Mouse (Mus musculus): Measurements from ENCODE around the gene Sdhd. TPM values are rescaled to one million over a fixed set of nuclear protein-coding genes. Genes with fewer than 3 reads are reported as not detected.
A peak's percentile ranks its signal among the peaks of the same experiment; 100 is the strongest.

Gene Sdhd
- 170 and 197 TPM in 2 replicates for polyA plus RNA-seq (2012; rRNA removed)
- 258 and 266 TPM in 2 replicates for polyA plus RNA-seq (2014; fragmentation: Nextera tagmentation; extraction: Ambion mirVana)

- Histone ChIP-seq H3K27ac (replicated peaks; ENCODE audit: low read depth, low read length) (peak within 1 kb of the TSS; percentile 70), H3K4me3 (replicated peaks; ENCODE audit: low read length) (peak within 1 kb of the TSS; percentile 83), H3K9me3 (ENCODE audit: control insufficient read depth, low read length) (no peaks in the 10 kb centered on the region), H3K27me3 (ENCODE audit: control insufficient read depth, insufficient read depth, low read length) (no peaks in the 10 kb centered on the region), H3K4me2 (replicated peaks; ENCODE audit: low read depth, low read length, severe bottlenecking) (peak within 1 kb of the TSS; percentile 70), H3K4me1 (ENCODE audit: control insufficient read depth, insufficient read depth, low read length) (peaks cover 18% of the 10 kb centered on the region), H3K9ac (ENCODE audit: low read depth, low read length, severe bottlenecking) (peak within 1 kb of the TSS; percentile 82), H3K36me3 (ENCODE audit: control insufficient read depth, insufficient read depth, low read length) (peaks cover 44% of the 10 kb centered on the region)
- ATAC-seq (ENCODE audit: low FRiP score, low read depth) (peak; percentile 97), DNase-seq (ENCODE audit: low spot score) (peak; percentile 97)
- WGBS = 1% methylated on average over 48 of the region's 48 CpGs
- TF ChIP-seq POLR2A (IDR thresholded peaks at IDR 0.05; ENCODE audit: borderline replicate concordance, extremely low read depth, insufficient read depth, insufficient read length) = peak; percentile 94; the same call in 1 of the 2 replicates
Observed at GRCm38 (mm10) chr9:50603189-50603997, at the start of gene Sdhd, which contains the start of gene Timm8b. Sdhd (minus strand) TSS chr9:50603812. Timm8b (plus strand) TSS chr9:50603910.

DNA sequence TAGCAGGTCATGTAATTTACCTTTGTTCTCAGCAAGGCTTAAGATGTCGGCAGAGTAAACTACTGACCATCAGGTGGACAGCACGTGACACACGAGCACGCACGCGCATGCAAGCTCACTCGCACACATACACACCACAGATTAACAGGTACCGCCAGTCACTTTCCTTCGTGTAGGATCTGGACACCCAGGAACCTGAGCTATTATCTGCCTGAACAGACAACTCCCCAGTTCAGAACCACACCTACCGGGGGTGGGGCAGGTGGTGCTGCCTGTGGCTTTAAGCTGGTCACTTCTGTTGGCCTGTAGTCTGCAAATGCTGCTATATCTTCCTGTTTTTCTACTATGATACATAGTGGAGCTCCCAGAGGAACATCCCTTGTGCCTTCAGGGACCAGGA lies 46.9 kb upstream of the Sdhd start:
- Histone ChIP-seq H3K27ac (replicated peaks; ENCODE audit: low read depth, low read length) (no peak overlapping the region), H3K36me3 (ENCODE audit: control insufficient read depth, insufficient read depth, low read length) (peaks cover 83% of the 10 kb centered on the region), H3K4me2 (replicated peaks; ENCODE audit: low read depth, low read length, severe bottlenecking) (no peak overlapping the region), H3K27me3 (ENCODE audit: control insufficient read depth, insufficient read depth, low read length) (no peaks in the 10 kb centered on the region), H3K9me3 (ENCODE audit: control insufficient read depth, low read length) (no peaks in the 10 kb centered on the region), H3K4me1 (ENCODE audit: control insufficient read depth, insufficient read depth, low read length) (no peaks in the 10 kb centered on the region), H3K4me3 (replicated peaks; ENCODE audit: low read length) (no peak overlapping the region), H3K9ac (ENCODE audit: low read depth, low read length, severe bottlenecking) (no peak overlapping the region)
- DNase-seq (ENCODE audit: low spot score) (no peak), ATAC-seq (ENCODE audit: low FRiP score, low read depth) (no peak)
- WGBS = 94% methylated on average over 10 of the region's 10 CpGs
- TF ChIP-seq POLR2A (IDR thresholded peaks at IDR 0.05; ENCODE audit: borderline replicate concordance, extremely low read depth, insufficient read depth, insufficient read length) = no peak

GRCm38 (mm10) chr9:50646826-50647370 lies 43.3 kb upstream of the Sdhd start:
- DNase-seq (ENCODE audit: low spot score) (no peak), ATAC-seq (ENCODE audit: low FRiP score, low read depth) (no peak)
- TF ChIP-seq POLR2A (IDR thresholded peaks at IDR 0.05; ENCODE audit: borderline replicate concordance, extremely low read depth, insufficient read depth, insufficient read length) = no peak
- H3K36me3 ChIP-seq (ENCODE audit: control insufficient read depth, insufficient read depth, low read length) = peaks cover 90% of the 10 kb centered on the region
- no peaks in the 10 kb centered on the region for H3K27me3 ChIP-seq (ENCODE audit: control insufficient read depth, insufficient read depth, low read length)
- H3K9me3 ChIP-seq (ENCODE audit: control insufficient read depth, low read length) = no peaks in the 10 kb centered on the region
- no peak overlapping the region for H3K9ac ChIP-seq (ENCODE audit: low read depth, low read length, severe bottlenecking)
- no peak overlapping the region for H3K27ac ChIP-seq (replicated peaks; ENCODE audit: low read depth, low read length)
- WGBS = 82% methylated on average over 10 of the region's 10 CpGs
- H3K4me1 ChIP-seq (ENCODE audit: control insufficient read depth, insufficient read depth, low read length) = no peaks in the 10 kb centered on the region
- H3K4me3 ChIP-seq (replicated peaks; ENCODE audit: low read length) = no peak overlapping the region
- no peak overlapping the region for H3K4me2 ChIP-seq (replicated peaks; ENCODE audit: low read depth, low read length, severe bottlenecking)

- Histone ChIP-seq H3K4me3 (replicated peaks; ENCODE audit: low read length) (no peak overlapping the region), H3K4me2 (replicated peaks; ENCODE audit: low read depth, low read length, severe bottlenecking) (no peak overlapping the region), H3K4me1 (ENCODE audit: control insufficient read depth, insufficient read depth, low read length) (no peaks in the 10 kb centered on the region), H3K9me3 (ENCODE audit: control insufficient read depth, low read length) (no peaks in the 10 kb centered on the region), H3K27ac (replicated peaks; ENCODE audit: low read depth, low read length) (no peak overlapping the region), H3K27me3 (ENCODE audit: control insufficient read depth, insufficient read depth, low read length) (no peaks in the 10 kb centered on the region), H3K36me3 (ENCODE audit: control insufficient read depth, insufficient read depth, low read length) (peaks cover 53% of the 10 kb centered on the region), H3K9ac (ENCODE audit: low read depth, low read length, severe bottlenecking) (no peak overlapping the region)
- DNase-seq (ENCODE audit: low spot score) (no peak), ATAC-seq (ENCODE audit: low FRiP score, low read depth) (no peak)
- 95% methylated on average over 11 of the region's 11 CpGs for WGBS
- TF ChIP-seq POLR2A (IDR thresholded peaks at IDR 0.05; ENCODE audit: borderline replicate concordance, extremely low read depth, insufficient read depth, insufficient read length) = no peak
Observed at GRCm38 (mm10) chr9:50634270-50634669, 30.7 kb upstream of the Sdhd start.

GRCm38 (mm10) chr9:50633059-50633458 lies 29.4 kb upstream of the Sdhd start:
- no peaks in the 10 kb centered on the region for H3K27me3 ChIP-seq (ENCODE audit: control insufficient read depth, insufficient read depth, low read length)
- H3K27ac ChIP-seq (replicated peaks; ENCODE audit: low read depth, low read length) = no peak overlapping the region
- TF ChIP-seq POLR2A (IDR thresholded peaks at IDR 0.05; ENCODE audit: borderline replicate concordance, extremely low read depth, insufficient read depth, insufficient read length) = no peak
- DNase-seq (ENCODE audit: low spot score) = no peak
- 54% methylated on average over 2 of the region's 2 CpGs for WGBS
- H3K36me3 ChIP-seq (ENCODE audit: control insufficient read depth, insufficient read depth, low read length) = peaks cover 41% of the 10 kb centered on the region
- ATAC-seq (ENCODE audit: low FRiP score, low read depth) = no peak
- no peaks in the 10 kb centered on the region for H3K4me1 ChIP-seq (ENCODE audit: control insufficient read depth, insufficient read depth, low read length)
- no peak overlapping the region for H3K4me2 ChIP-seq (replicated peaks; ENCODE audit: low read depth, low read length, severe bottlenecking)
- H3K9ac ChIP-seq (ENCODE audit: low read depth, low read length, severe bottlenecking) = no peak overlapping the region
- no peaks in the 10 kb centered on the region for H3K9me3 ChIP-seq (ENCODE audit: control insufficient read depth, low read length)
- no peak overlapping the region for H3K4me3 ChIP-seq (replicated peaks; ENCODE audit: low read length)
